Mouse (Mus musculus) mature B cell (primary cell): ENCODE data around the gene Aif1.

ENCODE experiments used
- in situ Hi-C: fragments of 300-500 bp; cut with MboI; formaldehyde crosslinking; loops from 2 replicates; pipeline ENCODE4 v1.14.3; 2019

Gene Aif1

GRCm38 (mm10) chr17:35175968-35176367, at the start of gene Aif1:
TSS of gene Aif1 (minus strand) at chr17:35176068.
- in situ Hi-C loops: no loop called here

- in situ Hi-C loops: no loop called here
Measured at GRCm38 (mm10) chr17:35225456-35225855, 49.6 kb upstream of the Aif1 start.

- in situ Hi-C loops: no loop called here
Measured at GRCm38 (mm10) chr17:35224641-35225040, 48.8 kb upstream of the Aif1 start.

DNA sequence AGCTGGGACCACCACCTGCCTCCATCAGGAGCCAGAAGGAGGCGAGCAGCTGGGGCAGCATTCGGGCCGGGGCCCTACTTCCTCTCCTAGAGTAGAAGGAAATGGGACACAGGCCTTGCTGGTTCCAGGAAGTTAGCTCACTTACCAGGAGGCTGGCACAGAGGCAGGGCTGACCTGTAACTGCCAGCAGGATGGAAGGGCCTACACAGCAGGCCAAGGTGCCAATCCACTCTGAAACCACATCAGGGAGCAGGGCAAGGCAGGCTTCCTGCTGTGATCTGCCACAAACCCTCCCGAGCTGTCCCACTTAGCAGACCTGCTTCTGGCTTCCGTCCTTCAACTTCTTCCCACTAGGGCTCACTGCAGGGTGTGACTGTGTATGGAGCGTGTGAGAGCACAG, 46.4 kb upstream of the Aif1 start:
- in situ Hi-C loops: no loop called here

DNA sequence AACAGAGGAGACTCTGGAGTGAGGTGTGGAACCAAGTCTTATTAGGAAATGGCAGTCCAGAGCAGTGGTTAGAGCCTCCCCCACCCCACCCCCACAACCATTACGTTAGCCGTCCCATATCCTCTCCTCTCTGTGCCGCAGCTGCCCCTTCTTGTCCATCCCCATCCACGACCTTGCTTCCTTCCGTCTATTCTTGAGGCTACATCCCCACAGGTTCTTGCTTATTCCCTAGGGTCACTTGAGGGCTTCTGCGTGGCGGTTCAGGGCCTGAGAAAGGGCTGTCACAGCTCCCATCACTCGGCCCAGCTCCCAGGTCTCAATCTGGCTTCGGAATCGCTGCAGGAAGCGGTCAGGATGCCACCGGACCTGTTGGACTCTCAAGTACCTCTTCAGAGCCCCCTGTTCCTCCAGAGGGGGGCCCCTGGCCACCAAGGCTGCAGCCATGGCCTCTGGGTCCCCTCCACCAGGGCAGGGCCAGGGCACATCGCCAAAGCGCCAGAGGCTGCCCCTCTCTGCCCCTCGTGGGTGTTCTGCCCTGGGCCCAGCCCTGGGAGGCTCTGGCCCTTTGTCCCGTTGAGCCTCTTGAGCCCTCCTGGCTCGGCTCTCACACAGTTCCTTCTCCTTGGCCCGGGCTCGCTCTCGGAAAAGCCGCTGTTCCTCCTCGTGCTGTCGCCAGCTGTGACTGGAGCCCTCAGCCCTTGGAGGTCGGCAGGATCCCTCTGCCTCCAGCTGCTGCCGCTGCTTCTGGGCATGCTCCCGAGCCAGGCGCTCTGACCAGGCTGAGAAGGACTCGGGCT, 44.5 kb upstream of the Aif1 start, which contains the start of gene Gm16181:
TSS of gene Gm16181 (plus strand) at position 679 of the 797 bp plus-strand sequence.
- in situ Hi-C loops: no loop called here

GRCm38 (mm10) chr17:35219601-35220041, 43.8 kb upstream of the Aif1 start:
- in situ Hi-C loops: no loop called here

DNA sequence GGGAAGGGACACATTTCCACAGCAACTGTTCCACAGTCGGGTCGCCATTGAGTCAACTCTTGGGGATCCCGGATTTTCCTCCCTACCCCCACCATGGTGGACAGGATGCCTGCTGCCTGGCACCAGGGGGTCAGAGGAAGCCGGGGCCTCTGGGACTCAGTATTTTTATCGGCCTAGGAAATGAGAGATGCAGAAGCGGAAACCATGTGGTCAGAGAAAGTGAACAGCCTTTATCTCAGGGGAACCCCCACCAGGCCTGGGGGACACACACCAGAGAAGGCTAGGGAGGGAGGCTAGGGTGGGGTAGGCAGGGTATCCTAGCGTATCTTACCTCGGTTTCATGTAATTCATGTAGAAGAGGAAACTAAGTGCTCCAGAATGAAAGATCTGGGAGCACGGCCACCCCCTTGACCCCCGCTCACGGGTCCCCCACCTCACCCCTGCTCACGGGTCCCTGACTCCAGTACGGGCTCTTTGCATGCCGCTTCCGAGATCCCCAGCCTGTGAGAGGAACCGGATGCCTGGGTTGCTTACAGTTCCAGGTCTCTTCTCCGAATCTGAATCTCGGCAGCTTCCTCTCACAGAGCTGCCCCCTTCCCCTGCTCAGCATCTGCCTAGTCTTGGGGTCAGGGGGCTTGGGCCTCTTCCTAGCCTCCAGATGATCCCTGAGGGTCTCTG, 42.8 kb upstream of the Aif1 start:
- in situ Hi-C loops: no loop called here

DNA sequence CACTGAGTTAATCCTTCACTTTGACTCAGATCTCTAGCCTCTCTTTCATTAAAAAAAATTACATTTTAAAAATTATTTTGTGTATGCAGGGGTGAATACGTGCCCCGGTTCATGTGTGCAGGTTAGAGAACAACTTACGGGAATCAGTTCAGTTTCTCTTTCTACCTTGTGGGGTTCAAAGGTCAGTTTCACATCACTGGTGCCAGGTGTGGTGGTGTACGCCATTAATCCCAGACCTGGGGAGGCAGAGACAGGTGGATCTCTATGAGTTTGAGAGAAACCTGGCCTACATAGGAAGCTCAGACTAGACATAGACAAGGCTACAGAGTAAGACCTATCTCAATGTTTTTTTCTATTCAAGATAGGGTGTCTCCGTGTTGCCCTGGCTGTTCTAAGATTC, 37.2 kb upstream of the Aif1 start:
- in situ Hi-C loops: no loop called here

DNA sequence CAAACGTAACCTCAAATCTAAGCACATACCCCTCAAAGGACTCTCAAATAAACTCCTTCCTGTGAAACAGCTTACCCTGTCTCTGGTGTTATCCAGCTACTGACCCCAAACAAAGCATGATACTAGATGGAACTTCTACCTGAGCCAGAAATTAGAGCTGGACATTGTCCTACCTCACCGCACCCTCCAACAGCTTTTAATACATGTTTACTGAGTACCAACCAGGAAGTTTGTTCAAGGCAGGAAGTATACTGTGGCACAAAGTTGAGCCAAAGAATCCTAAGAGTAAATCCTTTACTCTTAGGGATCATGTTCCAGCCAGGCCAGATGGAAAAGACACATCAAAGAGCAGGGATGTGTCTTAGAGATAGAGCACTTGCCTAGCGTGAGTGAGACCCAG, 34.7 kb upstream of the Aif1 start:
- in situ Hi-C loops: no loop called here

- in situ Hi-C loops: no loop called here
Measured at GRCm38 (mm10) chr17:35209785-35210535, 34.1 kb upstream of the Aif1 start.

GRCm38 (mm10) chr17:35205380-35205769, 29.5 kb upstream of the Aif1 start:
- in situ Hi-C loops: no loop called here

- in situ Hi-C loops: no loop called here
Measured at GRCm38 (mm10) chr17:35204494-35205379, 28.9 kb upstream of the Aif1 start, which contains the start of gene Lta. TSS of gene Lta (minus strand) at chr17:35205351.

DNA sequence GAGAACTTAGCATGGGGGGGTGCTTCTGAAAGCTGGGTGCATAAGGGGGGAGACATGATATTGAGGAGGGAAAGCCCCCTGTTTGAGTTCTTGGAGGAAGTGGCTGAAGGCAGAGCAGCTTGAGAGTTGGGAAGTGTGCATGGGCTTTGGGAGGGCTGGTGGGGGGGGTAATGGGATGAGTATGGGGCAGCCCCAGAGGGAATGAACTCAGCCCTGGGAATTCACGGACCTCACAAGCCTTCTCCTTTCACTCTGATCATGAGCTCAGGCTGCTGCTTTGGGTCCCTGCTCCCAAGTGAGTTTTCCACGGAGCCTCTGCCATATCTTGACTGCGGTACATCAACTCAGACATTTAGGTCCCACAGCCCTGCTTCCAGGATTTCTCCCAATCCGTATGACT, 26.6 kb upstream of the Aif1 start:
- in situ Hi-C loops: no loop called here

- in situ Hi-C loops: no loop called here
Measured at GRCm38 (mm10) chr17:35201787-35202186, 25.9 kb upstream of the Aif1 start, which contains the start of gene Tnf. TSS of gene Tnf (minus strand) at chr17:35202007.

- in situ Hi-C loops: no loop called here
Measured at GRCm38 (mm10) chr17:35201128-35201527, 25.3 kb upstream of the Aif1 start.

GRCm38 (mm10) chr17:35200398-35200797, 24.5 kb upstream of the Aif1 start:
- in situ Hi-C loops: no loop called here

GRCm38 (mm10) chr17:35198946-35199345, 23.1 kb upstream of the Aif1 start:
- in situ Hi-C loops: no loop called here

GRCm38 (mm10) chr17:35198029-35198428, 22.2 kb upstream of the Aif1 start:
- in situ Hi-C loops: no loop called here

DNA sequence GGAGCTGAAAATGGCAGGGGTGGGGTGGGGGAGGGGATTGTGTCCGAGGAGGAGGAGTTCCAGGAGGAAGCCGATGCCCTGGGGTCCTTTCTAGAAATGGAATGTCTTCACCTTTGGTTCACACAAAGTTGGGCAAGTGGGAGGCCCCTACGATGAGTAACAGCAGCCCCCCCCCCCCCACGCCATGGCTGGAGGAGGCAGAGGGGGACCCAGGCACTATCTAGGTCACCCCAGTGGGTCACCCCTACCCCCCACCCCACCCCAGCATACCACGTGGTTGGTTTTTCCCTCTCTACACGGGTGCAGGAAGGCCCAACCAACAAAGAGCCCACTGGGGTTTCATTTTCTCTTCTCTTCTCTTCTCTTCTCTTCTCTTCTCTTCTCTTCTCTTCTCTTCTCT, 21.3 kb upstream of the Aif1 start:
- in situ Hi-C loops: no loop called here

- in situ Hi-C loops: no loop called here
Measured at GRCm38 (mm10) chr17:35196321-35196641, 20.4 kb upstream of the Aif1 start.

- in situ Hi-C loops: no loop called here
Measured at GRCm38 (mm10) chr17:35195631-35196320, 19.9 kb upstream of the Aif1 start.
